Mouse (Mus musculus) CD4-positive, CD25-positive, alpha-beta regulatory T cell, adult 4 months (primary cell): ENCODE measurements around the gene Mrto4. TPM values are rescaled to one million over a fixed set of nuclear protein-coding genes. Genes with fewer than 3 reads are reported as not detected.

Experiments
- polyA plus RNA-seq, 2 experiments: library from polyadenylated mRNA; unstranded; fragments of 100-300 nt; shearing (Covaris generic); gene quantifications; one replicate each; pipeline ENCODE4 v1.2.1; 2017

Mrto4 gene
- polyA plus RNA-seq, 2 experiments from 2014 or later = 49.4 to 61.5 TPM

Other genes starting within 250 kb of the Mrto4 start
- gene Minos1, start 221.5 kb downstream of the Mrto4 start, polyA plus RNA-seq = 100 to 1,000 TPM; 277 to 314 TPM
- gene Capzb, start 159.7 kb downstream of the Mrto4 start, polyA plus RNA-seq = 100 to 1,000 TPM; 479 to 616 TPM
- gene Pqlc2, start 41.9 kb downstream of the Mrto4 start, polyA plus RNA-seq = 10 to 100 TPM; 10.4 to 10.8 TPM
- 1 to 10 TPM; 9.1 TPM for gene Akr7a5, start 41.8 kb downstream of the Mrto4 start, polyA plus RNA-seq
- gene Emc1, start within 50 bp of the Mrto4 start, polyA plus RNA-seq = 10 to 100 TPM; 25.0 to 39.0 TPM
- gene Ubr4, start within 50 bp of the Mrto4 start, polyA plus RNA-seq = 10 to 100 TPM; 53.5 to 64.8 TPM
- 1 to 10 TPM; 3.0 to 3.8 TPM for gene Iffo2, start 178.0 kb upstream of the Mrto4 start, polyA plus RNA-seq